Mouse (Mus musculus) T-helper 17 cell (primary cell): ENCODE measurements around the gene Gm49392.
"Not testable (repeated sequence)": the region's sequence is repeated elsewhere in the genome, so short reads cannot be mapped to it uniquely, and the experiment has no call there.

ENCODE experiments used
- in situ Hi-C, 2 experiments: fragments of 300-600 bp; cut with MboI, MseI; formaldehyde crosslinking; loops; 1 replicate in 1 of 2; 2 replicates in 1 of 2; pipeline ENCODE4 v1.15.1; 2025; ENCODE audit warnings: high pct_unique_total_duplicates in 2 of 2

Gm49392 gene

DNA sequence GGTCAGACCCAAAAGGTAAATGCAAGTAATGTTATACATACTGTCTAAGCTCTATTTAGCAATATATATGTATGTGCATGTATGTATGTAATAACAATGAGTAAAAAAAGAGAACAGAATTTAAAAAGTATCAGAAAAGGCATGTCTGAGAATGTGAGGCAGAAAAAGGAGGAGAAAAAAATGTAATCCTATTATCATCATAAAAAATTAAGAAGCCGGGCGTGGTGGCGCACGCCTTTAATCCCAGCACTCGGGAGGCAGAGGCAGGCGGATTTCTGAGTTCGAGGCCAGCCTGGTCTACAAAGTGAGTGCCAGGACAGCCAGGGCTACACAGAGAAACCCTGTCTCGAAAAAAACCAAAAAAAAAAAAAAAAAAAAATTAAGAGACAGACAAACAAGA is at the start of gene Gm49392:
Gm49392 (minus strand) TSS at position 101 of the 400 bp plus-strand sequence.
- in situ Hi-C loops = loop anchor here (5.0 to 10.0 kb wide), 2 partner anchors 44 to 1718 kb away; no protein-coding TSS in a partner anchor

DNA sequence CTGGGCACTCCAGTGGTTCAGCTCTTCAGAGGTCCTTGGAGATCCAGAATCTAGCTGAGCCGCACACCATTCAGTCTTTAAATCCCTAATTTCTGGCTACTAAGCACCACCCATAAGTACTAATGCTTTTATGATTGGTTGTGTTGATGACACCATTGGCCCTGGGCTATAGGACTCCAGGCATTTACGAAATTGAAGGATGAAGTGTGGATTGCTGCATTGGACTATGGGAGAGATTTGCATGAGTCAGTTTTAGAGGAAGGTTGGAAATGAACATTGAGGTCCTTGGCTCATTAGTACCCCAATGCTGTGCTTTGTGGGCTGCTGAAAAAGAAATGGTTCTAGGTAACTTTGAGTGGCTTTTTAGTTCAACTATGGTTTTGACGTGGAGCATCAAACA is 45.2 kb upstream of the Gm49392 start, which contains the start of gene Tpbpa:
Tpbpa (minus strand) TSS at position 101 of the 400 bp plus-strand sequence.
- in situ Hi-C loops = loop anchor here in 1 of 2 experiments (5.0 to 25.0 kb wide), 2 partner anchors 50 to 305 kb away; no protein-coding TSS in a partner anchor

DNA sequence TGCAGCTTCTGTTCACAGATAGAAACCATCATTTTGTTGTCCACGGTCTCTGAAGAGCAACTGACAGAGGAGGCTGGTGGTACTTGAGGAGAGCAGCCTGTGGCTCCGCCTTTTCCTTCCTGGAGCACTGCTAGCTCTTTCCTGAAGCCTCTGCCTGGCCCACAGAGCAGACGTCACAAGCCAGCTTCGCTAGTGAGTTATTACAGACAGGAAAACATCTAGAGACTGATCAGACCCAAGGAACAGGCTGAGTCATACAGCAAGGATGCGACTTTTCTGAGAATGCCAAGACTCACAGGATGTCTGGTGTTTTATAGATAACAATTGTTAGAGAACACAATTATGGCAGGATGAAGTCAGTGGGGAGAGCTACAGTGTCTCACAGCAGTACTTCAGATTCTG is 39.8 kb upstream of the Gm49392 start, which contains the start of the genes Gm49391 and Ctla2a:
Gm49391 (minus strand) TSS at position 72 of the 402 bp plus-strand sequence.
Ctla2a (minus strand) TSS at position 126 of the 402 bp plus-strand sequence.
- in situ Hi-C loops = loop anchor here (10.0 to 25.0 kb wide), 2 partner anchors 299 to 1358 kb away; no protein-coding TSS in a partner anchor

GRCm38 (mm10) chr13:60935490-60935889 is 38.8 kb upstream of the Gm49392 start, which contains the start of gene Gm49393:
Gene Gm49393 (minus strand): TSS chr13:60935590.
- in situ Hi-C loops = loop anchor here (10.0 to 25.0 kb wide), 2 partner anchors 298 to 1359 kb away; no protein-coding TSS in a partner anchor

DNA sequence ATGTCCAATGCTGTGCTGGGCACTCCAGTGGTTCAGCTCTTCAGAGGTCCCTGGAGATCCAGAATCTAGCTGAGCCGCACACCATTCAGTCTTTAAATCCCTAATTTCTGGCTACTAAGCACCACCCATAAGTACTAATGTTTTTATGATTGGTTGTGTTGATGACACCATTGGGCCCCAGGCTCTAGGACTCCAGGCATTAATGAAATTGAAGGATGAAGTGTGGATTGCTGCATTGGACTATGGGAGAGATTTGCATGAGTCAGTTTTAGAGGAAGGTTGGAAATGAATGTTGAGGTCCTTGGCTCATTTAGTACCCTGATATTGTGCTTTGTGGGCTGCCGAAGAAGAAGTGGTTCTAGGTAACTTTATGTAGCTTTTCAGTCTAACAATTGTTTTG is 8.1 kb upstream of the Gm49392 start, which contains the start of gene Tpbpb:
Tpbpb (minus strand) TSS at position 101 of the 400 bp plus-strand sequence.
- in situ Hi-C loops = not testable (repeated sequence)

- in situ Hi-C loops = loop anchor here (5.0 to 10.0 kb wide), 2 partner anchors 45 to 1717 kb away; no protein-coding TSS in a partner anchor
Observed at GRCm38 (mm10) chr13:60897328-60897727, 634 bp upstream of the Gm49392 start, which contains the start of gene Ctla2b. Gene Ctla2b (minus strand): TSS chr13:60897447.

DNA sequence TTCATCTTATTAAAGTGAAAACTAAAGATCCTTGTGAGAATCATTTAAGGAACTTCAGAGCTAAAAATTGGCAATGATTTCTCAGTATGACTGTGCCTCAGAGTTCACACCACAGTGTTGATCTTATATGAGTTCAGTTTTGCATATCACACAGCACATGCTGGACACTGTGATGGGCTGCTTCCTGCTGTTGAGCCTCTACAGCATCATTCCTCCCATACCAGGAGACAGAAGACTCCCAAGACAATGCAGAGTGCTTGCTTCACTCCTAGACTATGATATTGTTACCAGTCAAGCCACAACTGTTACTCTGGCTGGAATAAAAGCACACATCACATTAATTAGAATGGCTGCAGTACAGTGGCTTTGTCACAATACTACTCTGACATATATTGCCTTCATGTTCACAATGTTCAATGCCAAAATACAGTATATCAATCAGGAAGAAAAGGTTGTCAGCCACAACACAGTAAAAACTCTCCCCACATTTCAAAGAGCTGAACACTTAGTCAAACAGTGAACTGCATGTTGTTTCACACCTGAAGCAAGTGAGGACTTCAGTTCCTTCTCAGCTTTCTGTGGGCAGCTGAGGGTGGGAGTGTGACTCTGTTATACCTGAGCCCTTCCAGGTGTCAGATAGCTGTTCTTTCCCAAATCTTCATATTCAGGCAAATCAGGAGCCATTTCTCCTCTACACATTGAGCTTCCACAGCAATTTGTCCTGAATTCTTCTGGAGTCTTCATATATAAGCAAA is 1.1 kb downstream of the Gm49392 start:
- in situ Hi-C loops = loop anchor here (5.0 to 10.0 kb wide), 2 partner anchors 43 to 1719 kb away; no protein-coding TSS in a partner anchor

DNA sequence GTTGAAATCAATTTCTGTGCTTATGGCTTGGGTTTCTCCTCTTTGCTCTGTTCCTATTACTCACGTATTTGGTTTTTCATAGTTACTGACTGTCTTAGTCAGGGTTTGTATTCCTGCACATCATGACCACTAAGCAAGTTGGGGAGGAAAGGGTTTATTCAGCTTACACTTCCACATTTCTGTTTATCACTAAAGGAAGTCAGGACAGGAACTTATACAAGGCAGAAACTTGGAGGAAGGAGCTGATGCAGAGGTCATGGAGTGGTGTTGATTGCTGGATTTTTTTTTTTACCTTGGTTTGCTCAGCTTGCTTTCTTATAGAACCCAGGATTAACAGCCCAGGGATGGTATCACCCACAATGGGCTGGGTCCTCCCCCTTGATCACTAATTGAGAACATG is 4.4 kb downstream of the Gm49392 start:
- in situ Hi-C loops = loop anchor here (5.0 to 10.0 kb wide), 2 partner anchors 50 to 1722 kb away; partner anchors contain the start of gene Tpbpa (in 1 of the 2)

GRCm38 (mm10) chr13:60864281-60864680 is 32.4 kb downstream of the Gm49392 start, which contains the start of gene 4930486L24Rik:
Gene 4930486L24Rik (minus strand): TSS chr13:60864475.
- in situ Hi-C loops = no loop called here

- in situ Hi-C loops = no loop called here
Observed at GRCm38 (mm10) chr13:60848241-60849120, 48.2 kb downstream of the Gm49392 start.

DNA sequence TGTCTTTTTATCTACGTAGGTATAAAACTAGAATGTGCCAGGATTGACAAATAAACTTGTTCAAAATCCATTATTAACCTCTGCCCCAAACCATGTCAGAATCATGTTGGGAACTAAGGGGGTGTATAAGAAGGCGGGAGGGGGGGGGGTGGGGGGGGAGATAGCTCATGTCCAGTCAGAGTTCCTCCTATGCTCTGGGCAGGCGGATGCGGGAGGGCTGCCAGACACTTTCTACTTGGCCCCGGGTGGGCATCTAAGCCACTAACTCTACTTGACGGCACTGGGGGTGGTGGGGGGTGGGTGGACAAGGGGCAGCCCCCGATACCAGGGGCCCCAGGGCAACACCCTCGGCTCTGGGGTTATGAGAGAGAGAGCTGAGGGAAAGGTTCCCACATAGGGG is 53.5 kb downstream of the Gm49392 start:
- in situ Hi-C loops = no loop called here

- in situ Hi-C loops = no loop called here
Observed at GRCm38 (mm10) chr13:60842703-60843102, 54.0 kb downstream of the Gm49392 start.

GRCm38 (mm10) chr13:60839353-60839902 is 57.3 kb downstream of the Gm49392 start:
- in situ Hi-C loops = no loop called here

DNA sequence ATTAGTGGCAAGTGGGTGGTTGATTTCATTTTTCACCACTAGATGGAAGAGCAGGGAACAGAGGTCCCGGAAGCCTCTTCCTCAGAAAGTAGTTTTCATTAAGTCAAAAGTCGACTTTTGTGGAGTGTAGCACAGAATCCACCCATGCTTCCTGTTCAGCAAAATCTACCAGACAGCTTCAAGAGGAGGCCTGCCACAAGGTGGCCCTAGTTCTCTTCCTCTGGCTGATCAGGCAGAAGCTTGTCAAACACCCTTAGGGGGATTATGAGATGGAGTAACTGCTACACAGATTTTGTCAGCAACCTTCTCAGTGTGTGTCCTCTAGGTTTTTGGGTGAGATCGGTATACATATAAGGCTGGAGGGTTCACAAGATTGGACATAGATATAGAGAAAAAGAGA is 70.6 kb downstream of the Gm49392 start:
- in situ Hi-C loops = loop anchor here (10.0 kb wide), 2 partner anchors 139 to 419 kb away; no protein-coding TSS in a partner anchor

GRCm38 (mm10) chr13:60820486-60821175 is 76.1 kb downstream of the Gm49392 start:
- in situ Hi-C loops = loop anchor here (10.0 kb wide), 2 partner anchors 144 to 424 kb away; no protein-coding TSS in a partner anchor

DNA sequence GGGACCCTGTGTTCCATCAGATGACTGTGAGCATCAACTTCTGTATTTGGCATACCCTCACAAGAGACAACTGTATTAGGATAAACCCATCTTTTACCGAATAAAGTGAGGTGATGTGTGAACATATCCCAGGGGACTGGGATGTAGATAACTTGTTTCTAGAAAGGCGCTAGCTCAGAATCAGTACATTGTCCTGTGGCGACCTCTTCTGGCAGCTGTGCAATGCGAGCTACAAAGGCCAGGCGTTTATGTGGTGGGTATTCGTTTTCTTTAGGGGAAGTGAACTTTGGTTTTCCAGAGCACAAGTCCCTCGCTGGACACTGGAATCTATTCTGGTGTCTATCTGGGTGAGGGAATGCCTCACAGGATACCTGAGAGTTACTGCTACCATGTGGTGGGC is 77.2 kb downstream of the Gm49392 start:
- in situ Hi-C loops = no loop called here

DNA sequence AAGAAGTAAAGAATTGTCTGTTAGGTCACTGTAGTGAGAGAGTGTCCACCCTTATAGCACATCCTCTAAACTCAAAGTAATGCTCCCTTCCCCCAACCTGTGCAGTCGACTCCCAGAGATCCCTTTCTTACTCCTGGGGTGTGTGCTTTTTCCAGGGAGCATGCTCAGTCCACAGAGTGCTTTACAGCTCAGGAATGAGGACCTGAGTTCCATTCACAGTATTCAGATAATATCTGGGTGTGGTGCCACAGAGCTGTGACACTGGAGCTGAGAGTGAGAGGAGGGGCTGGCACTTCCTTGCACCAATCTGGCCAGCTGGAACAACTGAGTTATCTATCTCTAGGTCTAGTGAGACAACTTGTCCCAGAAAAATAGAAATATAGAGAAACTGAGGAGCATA is 83.0 kb downstream of the Gm49392 start:
- in situ Hi-C loops = no loop called here

DNA sequence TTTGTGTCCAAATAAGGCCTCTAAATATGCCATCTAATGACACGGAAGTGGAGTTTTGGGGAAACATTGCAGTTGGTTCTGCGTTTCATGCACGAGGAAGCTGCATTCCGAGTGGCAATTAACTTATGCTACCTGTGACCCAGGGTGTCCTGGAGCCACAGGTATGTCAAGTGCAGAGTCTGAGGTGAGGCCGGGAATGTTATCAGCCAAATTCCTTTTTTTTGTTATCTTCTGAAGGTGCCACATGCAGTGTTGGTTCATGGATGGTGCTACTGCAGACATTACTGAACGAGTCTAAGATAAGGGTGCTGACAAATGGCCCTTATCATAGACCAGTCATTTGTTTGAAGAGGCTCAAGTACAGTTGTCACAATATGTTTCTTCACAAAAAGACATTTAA is 83.9 kb downstream of the Gm49392 start:
- in situ Hi-C loops = no loop called here

GRCm38 (mm10) chr13:60809690-60810089 is 87.0 kb downstream of the Gm49392 start:
- in situ Hi-C loops = loop anchor here in 1 of 2 experiments (5.0 kb wide), 1 partner anchor 62 kb away; no protein-coding TSS in a partner anchor

GRCm38 (mm10) chr13:60802749-60803148 is 93.9 kb downstream of the Gm49392 start, which contains the start of gene Ctsll3:
Gene Ctsll3 (minus strand): TSS chr13:60802849.
- in situ Hi-C loops = no loop called here
